Mouse (Mus musculus) intestine, embryonic 16.5 days (tissue): ENCODE results near the gene Sp4. TPM values are rescaled to one million over a fixed set of nuclear protein-coding genes. Genes with fewer than 3 reads are reported as not detected.

ENCODE experiments used
- polyA plus RNA-seq: library from polyadenylated mRNA; unstranded; fragments of >200 nt; fragmentation: Nextera tagmentation; extraction: Ambion mirVana; gene quantifications from 2 replicates; pipeline ENCODE4 v1.2.1, GENCODE M21; 2015

The Sp4 gene
- polyA plus RNA-seq, 1 experiment from 2014 or later, result 3.9 TPM

Other genes starting within 250 kb of the Sp4 start
- 0.09 and 0.15 TPM in 2 replicates for gene Dnah11, start 102.4 kb downstream of the Sp4 start, polyA plus RNA-seq